Mouse (Mus musculus): ENCODE data around the gene Lmtk3.

Lmtk3 gene

DNA sequence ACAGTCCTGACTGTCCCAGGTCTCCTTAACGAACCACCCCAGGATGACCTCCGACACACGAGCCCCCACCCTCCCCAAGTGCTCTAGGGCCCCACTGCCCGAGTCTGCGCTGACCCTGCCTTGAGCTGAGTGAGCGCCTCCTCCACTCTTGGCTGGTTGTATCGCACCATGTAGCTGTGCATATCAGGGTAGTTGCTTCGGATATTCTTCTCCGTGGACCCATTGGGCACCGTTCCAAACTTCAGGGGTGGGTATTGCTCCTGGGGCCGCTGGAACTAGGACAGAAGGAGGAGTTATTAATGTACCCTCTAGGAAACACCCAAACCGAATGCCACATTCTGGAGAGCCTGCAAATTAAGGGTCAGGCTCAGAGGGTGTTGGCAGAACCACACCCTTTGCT, 69.6 kb downstream of the Lmtk3 start:
- DNase-seq (ENCODE audit: low read depth, low spot score): no peak

Data from brain, embryonic 18.5 days (tissue).